Mouse (Mus musculus) thymus, postnatal 14 days (tissue): Measurements from ENCODE around the gene Ltbp3.

Experiments used
- DNase-seq: peaks from one replicate; pipeline ENCODE4 v3.0.0; 2021

The Ltbp3 gene

GRCm38 (mm10) chr19:5724549-5724941, 16.2 kb upstream of the Ltbp3 start:
- DNase-seq = no peak

GRCm38 (mm10) chr19:5725029-5725707, 15.5 kb upstream of the Ltbp3 start:
- DNase-seq = no peak

- DNase-seq = peak; percentile 83
These were observed 14.8 kb upstream of the Ltbp3 start, which contains the start of gene Ehbp1l1 for GRCm38 (mm10) chr19:5725767-5726515. Gene Ehbp1l1 (minus strand): TSS chr19:5726317.

GRCm38 (mm10) chr19:5726961-5727578, 13.6 kb upstream of the Ltbp3 start:
- peak; percentile 5 for DNase-seq

- peak; percentile 90 for DNase-seq
These were observed 13.0 kb upstream of the Ltbp3 start for GRCm38 (mm10) chr19:5727701-5728100.

GRCm38 (mm10) chr19:5728631-5729443, 11.9 kb upstream of the Ltbp3 start:
- DNase-seq = peak; percentile 66

GRCm38 (mm10) chr19:5729444-5729815, 11.3 kb upstream of the Ltbp3 start, which contains the start of gene Fam89b:
Gene Fam89b (minus strand): TSS chr19:5729653.
- DNase-seq = peak; percentile 90

GRCm38 (mm10) chr19:5730314-5731186, 10.2 kb upstream of the Ltbp3 start:
- peak; percentile 66 for DNase-seq

GRCm38 (mm10) chr19:5731264-5731978, 9.3 kb upstream of the Ltbp3 start:
- peak; percentile 90 for DNase-seq

- DNase-seq = no peak
These were observed 6.4 kb upstream of the Ltbp3 start for GRCm38 (mm10) chr19:5734325-5734724.

GRCm38 (mm10) chr19:5739446-5739845, 1.3 kb upstream of the Ltbp3 start:
- DNase-seq = no peak

GRCm38 (mm10) chr19:5741641-5742240, 1.0 kb downstream of the Ltbp3 start:
- DNase-seq = no peak

GRCm38 (mm10) chr19:5742241-5742641, 1.5 kb downstream of the Ltbp3 start:
- no peak for DNase-seq

GRCm38 (mm10) chr19:5743576-5743975, 2.9 kb downstream of the Ltbp3 start:
- DNase-seq = no peak

- DNase-seq = peak; percentile 48
These were observed 5.3 kb downstream of the Ltbp3 start for GRCm38 (mm10) chr19:5745756-5746710.

GRCm38 (mm10) chr19:5746907-5747363, 6.2 kb downstream of the Ltbp3 start:
- no peak for DNase-seq

- no peak for DNase-seq
These were observed 8.8 kb downstream of the Ltbp3 start for GRCm38 (mm10) chr19:5749476-5749875.

- no peak for DNase-seq
These were observed 10.2 kb downstream of the Ltbp3 start for GRCm38 (mm10) chr19:5750951-5751350.

GRCm38 (mm10) chr19:5751742-5752141, 11.0 kb downstream of the Ltbp3 start:
- DNase-seq = peak; percentile 65
